Mouse (Mus musculus) liver, embryonic 14.5 days (tissue): ENCODE measurements at regions not wholly inside any gene's neighbourhood (a gene's known extent, or its start where the extent isn't known, plus 50 kb on each side); places are given as distances from the start of the nearest gene placed in this dataset.

Experiments
- CTCF ChIP-seq: IDR thresholded peaks from 2 replicates; pipeline ENCODE4 v1.5.1; 2016; ENCODE audit warnings: antibody characterized with exemption, low read depth, control low read depth
- EP300 ChIP-seq: IDR thresholded peaks from 2 replicates; pipeline ENCODE4 v1.6.1; 2016; ENCODE audit warnings: antibody characterized with exemption, low read depth

- no peak for TF ChIP-seq CTCF
- TF ChIP-seq EP300: no peak
Measured at GRCm38 (mm10) chr5:133167001-133167461, 623.9 kb upstream of the Auts2 start.
